Mouse (Mus musculus): ENCODE results near the gene Pagr1b.

DNA sequence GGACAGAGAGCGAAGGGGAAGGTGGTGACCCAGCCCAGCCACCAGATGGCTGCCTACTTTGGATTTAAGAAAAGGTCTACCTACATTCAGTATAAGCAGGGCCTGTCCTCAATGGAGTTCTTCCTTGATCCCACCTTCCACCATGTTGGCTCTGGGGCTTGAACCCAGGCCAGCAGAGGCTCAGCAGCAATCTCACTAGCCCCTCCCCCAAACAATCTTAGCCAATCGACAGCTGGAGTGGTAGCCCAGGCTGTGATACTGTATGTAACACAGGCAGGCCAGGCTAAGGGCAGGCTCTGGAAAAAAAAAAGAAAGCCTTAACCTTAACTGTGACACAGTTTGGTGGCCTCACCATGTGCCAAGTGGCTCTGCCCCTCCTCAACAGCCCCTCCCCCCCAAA lies 4.6 kb downstream of the Pagr1b start:
- TF ChIP-seq POLR2A (IDR thresholded peaks at IDR 0.05; ENCODE audit: borderline replicate concordance, control insufficient read depth, low read depth, low read length) = no peak
- TF ChIP-seq CTCF (IDR thresholded peaks at IDR 0.05; ENCODE audit: control insufficient read depth, insufficient read depth, low read length) = no peak

Measured in bone marrow, adult 2 months (tissue).